Mouse (Mus musculus): Measurements from ENCODE around the gene Ppif.
A peak's percentile ranks its signal among the peaks of the same experiment; 100 is the strongest.

Ppif gene

DNA sequence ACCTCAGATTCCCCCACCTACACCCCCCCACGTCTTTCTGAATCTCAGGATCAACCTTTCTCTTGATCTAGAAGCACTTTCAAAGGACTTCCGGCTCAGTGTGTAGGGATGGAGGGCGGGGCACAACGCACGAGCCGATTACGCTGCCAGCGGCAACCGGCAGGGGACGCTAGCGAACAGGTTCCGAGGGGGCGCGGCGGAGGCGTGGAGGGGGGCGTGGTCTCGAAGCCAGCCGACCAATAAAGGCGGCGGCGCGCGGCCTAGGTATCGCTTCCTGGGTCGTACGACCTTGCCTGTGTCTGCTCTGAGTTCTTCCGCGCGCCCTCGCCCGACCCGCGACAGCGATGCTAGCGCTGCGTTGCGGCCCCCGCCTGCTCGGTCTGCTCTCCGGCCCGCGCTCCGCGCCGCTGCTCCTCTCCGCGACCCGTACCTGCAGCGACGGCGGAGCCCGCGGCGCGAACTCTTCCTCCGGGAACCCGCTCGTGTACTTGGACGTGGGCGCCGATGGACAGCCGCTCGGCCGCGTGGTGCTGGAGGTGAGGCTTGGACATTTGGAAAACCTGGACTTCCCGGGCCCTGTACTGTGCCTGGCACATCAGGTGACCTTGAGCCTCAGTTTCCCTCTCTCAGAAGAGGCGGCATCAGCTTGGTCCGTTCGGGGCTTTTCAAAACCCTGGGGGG, at the start of gene Ppif:
Gene Ppif, plus strand, starts transcription at position 267 of the 681 bp plus-strand sequence.
- DNase-seq (ENCODE audit: low spot score) = peak; percentile 94

DNA sequence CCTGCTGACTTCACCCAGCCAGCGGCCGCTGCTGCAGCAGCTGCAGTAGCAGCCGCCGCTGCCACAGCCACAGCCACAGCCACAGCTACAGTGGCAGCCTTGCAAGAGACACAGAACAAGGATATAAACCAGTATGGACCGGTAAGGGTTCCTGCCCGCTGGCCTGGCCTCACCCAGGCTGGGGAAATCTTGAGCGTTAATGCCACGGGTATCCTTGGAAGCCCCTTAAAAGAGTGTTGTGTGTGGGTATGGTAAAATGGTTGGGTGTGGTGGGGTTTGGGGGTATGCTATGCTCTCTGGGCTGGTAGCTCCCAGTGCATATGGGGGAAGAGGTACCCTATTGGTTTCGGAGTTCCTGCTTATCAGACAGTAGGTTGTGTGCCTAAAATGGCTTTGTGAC, 48.2 kb upstream of the Ppif start:
- no peak for DNase-seq (ENCODE audit: low spot score)

DNA sequence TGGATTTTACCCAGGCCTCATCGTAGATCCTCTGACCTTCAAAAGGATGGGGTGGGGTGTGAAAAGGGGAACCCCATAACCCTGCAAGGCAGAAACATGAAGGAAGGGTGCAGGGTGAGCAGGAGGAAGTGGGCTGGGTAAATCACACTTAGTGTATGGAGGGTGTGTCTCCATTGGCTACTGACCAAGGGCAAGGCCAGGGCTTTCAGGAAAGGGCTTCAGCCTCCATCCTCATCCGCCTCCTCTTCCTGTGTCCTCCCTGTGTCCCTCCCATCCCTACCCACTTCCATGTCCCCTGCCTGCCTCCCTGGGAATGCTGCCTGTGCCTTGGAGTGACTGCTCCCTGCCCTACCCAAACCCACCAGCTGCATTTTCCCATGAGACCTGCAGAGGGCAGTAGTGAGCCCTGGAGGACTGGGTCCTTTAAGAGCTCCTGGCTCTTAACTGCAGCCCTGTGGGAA, 47.8 kb upstream of the Ppif start:
- DNase-seq (ENCODE audit: low spot score) = no peak

DNA sequence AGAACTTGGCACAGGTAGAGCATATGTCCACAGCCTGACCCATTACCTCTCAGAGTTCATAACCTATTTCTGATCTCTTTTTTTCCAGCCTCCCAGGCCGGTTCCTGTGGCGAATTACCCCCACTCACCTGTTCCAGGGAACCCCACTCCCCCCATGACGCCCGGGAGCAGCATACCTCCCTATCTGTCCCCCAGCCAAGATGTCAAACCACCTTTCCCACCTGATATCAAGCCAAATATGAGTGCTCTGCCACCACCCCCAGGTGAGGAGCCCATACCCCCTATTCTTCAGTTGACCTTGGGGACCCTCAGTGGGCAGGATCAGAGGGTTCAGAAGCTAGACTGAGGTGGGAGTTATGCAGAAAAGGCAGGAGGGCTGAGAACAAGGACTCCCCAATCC, 42.8 kb upstream of the Ppif start:
- DNase-seq (ENCODE audit: low spot score) = no peak

DNA sequence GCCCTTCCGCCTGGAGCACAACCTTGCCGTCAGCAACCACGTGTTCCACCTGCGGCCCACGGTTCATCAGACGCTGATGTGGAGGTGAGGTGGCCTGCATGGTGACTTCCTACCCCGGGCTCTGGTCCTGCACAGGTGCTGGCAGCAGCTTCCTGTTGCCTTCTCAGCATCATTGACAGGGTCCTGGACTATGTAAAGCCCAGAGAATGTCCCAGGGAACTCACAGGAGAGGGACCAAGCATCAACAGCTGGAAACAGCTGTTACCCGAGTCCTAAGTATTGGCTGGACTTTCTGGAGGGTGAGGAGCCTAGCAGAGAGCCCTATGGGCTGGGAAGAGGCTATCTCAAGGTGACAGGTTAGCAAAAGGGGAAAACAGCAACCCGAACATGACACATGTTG, 42.0 kb upstream of the Ppif start:
- no peak for DNase-seq (ENCODE audit: low spot score)

DNA sequence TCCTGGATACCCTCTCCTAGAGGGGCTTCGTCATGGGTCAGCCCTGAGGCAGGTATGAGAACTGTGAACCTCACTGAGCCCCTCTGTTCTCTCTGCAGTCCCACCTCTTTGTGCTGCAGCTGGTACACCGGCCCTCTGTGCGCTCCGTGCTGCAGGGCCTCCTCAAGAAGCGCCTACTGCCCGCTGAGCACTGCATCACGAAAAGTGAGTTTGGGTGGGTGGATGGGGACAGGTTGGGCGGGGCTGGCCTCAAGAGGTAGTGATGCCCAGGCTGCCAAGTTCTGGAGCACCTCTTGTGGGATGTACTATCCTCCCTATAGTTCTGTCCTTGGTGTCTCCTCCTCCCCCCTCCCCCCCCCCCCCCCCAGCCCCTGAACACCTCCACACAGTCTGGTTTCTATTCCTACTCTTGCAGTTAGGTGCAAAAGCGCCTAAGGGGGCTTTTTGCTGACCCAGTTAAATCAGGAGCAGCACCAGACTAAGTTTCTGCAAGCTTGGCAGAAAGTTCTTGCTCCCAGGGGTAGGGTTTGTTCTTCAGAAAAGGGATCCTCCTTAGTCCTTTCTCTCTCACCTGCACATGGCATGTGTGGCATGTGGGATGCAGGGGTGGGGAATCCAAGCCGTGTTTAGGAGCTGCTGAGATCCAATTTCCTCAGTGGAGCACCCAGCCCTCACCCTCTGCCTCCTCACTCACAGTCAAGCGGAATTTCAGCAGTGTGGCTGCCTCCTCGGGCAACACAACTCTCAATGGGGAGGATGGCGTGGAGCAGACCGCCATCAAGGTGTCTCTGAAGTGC, 39.4 kb upstream of the Ppif start:
- no peak for DNase-seq (ENCODE audit: low spot score)

DNA sequence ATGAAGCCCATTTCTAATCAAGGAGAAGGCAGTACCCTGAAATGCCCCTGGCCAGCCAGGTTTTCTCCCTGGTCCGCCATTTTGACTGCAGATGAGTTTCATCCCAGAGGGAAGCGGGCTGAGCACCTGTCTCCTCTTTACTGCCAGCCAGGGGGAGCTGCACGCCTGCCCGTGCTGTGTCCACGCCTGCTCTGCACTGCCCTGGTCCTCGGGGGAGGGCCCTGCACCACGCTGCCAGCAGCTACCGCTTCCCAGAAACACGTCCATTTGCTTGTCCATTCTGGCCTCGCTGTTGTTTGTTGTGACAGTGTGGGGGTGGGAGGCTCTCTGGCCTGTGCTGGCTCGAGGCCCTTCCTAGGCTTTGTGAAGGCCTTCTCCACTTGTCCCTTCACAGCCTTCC, 33.3 kb upstream of the Ppif start:
- no peak for DNase-seq (ENCODE audit: low spot score)

DNA sequence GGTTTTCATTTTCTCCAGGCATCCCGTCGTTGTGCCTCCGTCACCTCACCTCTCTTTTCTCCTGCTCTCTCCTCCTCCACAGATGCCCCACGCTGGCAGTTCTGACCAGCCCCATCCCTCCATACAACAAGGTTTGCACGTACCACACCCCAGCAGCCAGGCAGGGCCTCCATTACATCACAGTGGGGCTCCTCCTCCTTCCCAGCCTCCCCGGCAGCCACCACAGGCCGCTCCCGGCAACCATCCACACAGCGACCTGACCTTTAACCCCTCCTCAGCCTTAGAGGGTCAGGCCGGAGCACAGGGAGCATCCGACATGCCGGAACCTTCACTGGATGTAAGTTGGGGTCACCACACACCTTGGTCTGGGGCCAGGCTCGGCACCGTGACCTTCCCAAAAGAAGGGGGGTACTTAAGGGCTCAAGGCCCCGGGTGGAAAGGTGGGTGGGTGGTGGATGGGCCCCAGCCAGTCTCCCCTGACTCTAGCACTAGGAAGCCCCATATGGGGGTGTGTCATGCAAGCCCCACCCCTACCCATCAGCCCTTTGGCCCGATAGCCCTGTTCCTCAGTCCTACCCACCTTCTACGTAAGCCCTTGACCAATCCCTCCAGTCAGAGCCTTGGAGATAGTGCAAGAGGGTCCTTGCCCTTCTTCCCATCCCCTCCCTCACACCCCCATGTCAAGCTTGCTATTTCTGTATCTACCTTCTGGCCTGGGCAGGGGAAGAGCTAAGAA, 32.6 kb upstream of the Ppif start:
- DNase-seq (ENCODE audit: low spot score) = no peak

DNA sequence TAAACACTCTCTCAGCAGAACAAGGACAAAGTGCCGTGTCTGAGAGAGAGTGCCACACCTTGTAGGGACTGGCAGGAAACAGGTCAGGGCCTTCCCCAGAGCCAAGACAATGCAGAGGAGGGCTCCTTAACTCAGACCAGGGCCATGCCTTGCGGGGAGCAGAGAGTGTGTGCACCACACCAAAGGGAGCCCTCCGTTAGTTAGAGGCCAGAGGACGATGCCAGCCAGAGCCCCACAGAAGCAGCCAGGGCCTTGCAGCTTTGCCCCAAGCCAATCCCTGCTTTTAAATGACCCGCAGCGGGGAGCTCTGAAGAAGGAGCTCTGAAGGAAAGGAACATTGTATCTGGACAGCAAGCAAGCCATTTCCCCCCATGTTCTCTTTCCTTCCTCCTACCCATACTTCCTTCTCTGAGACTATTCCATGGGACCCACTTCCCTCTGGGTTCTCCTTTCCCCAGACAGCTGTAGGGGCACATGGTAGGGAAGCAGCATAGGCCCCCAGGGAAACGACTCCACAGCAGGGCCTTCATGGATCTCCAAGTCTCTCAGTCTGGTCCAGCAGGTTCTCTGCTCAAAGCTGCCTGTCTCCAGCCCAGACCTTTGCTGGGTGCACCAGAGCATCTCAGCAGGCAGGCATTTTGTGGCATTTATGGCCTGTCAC, 30.2 kb upstream of the Ppif start:
- DNase-seq (ENCODE audit: low spot score) = no peak

DNA sequence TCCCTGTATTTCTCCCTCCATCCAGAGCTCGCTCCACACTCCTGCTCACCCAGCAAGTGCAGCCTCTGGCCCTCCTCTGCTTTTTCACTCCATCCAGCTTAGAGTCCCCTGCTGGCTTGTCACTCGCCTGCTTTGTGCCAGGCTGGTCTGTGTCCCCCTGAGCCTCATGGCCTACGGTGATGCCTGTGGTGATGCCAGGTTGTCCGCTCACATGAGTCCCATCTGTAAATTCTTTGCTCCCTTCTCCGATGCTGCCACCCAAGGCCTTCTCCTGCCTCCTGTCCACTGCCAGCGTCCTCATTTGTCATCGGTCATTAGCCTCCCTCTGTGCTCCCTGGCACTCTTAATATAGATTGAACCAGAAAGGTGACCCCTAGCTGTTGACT, 29.7 kb upstream of the Ppif start:
- no peak for DNase-seq (ENCODE audit: low spot score)

DNA sequence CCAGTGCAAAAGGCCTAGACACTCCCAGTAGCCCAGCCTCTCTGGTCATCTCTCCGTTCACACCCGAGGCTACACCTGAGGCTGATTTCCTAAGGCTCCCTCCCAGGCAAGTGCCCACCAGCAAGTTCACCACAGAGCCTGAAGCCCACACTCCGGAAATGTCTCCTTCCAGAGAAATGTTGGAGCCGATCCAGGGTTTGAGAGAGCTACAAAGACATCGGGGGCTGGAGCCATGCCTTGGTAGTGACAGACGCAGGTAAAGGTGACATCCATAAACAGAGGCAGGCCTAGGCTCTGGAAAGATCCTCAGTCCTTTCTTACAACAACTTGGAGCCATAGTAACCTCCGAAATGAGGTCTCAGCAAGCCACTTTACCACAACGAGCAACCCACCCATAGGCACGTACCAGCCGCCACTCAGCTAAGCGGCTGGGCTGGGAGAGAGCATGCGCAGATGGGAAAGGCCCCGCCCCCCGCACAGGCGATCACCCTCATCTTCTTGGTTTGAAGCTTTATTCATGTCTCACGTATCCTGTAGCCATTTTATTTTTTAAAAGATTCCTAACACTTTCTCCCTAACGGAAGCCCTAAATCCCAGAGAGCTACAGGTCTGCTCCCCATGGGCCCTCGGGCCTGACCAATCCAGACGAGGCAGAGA, 28.5 kb upstream of the Ppif start:
- no peak for DNase-seq (ENCODE audit: low spot score)

DNA sequence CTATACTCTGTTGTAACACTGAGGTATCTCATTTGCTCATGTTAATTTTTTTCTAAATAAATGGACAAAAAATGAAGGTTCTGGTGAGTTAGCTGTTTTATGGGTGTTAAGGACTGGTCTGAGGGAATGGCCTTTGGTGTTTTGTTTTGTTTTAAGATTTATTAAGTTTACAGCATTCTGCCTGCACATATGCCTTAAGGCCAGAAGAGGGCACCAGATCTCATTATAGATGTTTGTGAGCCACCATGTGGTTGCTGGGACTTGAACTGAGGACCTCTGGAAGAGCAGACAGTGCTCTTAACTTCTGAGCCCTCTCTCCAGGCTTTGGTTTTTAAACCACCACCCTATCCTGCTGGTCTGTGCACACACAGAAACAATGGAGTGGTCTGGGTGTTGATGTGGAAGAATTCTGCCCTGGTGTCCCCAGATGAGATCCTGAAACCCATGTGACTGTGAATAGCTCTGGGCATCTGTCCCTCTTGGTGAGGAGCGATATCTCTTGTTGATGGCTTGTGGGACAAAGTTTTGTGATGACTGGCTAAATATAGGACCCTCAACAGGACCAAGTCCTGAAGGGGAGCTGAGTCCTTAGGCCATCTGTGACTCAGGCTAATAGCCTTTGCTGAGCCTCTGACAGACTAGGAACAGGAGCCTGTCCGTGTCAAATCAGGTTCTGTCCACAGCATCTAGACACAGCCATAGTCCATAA, 27.1 kb upstream of the Ppif start:
- no peak for DNase-seq (ENCODE audit: low spot score)

DNA sequence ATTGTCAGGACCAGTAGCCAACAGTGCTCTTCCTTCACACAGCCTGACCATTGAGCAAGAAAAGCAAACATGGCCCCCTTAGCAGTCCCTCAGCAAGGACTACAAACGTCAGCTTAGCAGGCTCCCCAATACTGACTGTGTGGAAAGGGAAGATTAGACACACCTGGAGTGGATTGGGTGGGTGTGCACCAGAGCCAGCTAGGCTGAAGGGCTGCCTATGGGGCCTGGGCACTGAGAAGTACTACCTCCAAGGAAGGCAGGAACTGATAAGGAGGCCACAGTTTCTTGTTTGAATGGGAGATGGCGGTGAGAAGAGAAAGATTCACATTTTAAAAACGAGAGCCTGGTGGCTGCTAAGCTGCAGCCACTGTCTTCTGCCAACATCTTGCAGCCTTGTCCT, 26.4 kb upstream of the Ppif start:
- DNase-seq (ENCODE audit: low spot score) = no peak

DNA sequence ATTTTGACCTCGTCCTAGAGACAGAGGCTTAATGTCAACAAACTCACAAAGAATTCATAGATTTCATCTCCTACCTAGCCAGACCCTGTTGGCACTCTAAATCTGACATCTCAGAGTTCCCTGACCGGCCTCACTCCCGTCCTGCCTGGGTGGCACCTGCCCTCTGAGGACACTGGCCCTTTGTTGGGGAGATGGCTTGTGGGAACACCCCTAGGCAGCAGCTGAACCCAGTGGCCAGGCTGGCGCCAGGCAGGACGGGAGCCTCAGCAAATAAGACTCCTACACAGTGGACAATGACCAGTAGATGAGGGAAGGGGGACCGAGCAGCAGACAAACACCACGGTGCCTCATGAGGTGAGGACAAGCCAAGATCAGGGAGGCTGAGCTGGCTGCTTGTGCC, 14.3 kb upstream of the Ppif start:
- DNase-seq (ENCODE audit: low spot score) = no peak

DNA sequence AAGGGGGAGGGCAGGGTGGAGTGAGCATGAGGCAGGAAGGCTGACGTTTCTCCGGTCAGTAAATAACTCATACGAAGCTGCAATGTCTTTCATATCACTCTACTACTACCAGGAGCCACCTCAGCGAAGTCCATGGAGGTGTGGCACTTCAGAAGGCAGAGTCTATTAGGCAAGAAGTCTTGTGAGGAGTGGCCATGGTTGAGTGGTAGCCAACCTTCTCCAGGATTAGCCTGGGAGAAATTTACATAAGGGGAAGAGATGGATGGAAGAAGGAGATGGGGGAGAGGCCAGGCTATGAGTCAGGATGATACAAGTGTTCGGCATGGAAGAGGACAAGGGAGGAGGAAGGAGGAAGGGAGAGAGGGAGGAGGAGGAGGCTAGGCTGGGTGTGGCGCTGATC, 11.9 kb upstream of the Ppif start:
- DNase-seq (ENCODE audit: low spot score) = no peak

DNA sequence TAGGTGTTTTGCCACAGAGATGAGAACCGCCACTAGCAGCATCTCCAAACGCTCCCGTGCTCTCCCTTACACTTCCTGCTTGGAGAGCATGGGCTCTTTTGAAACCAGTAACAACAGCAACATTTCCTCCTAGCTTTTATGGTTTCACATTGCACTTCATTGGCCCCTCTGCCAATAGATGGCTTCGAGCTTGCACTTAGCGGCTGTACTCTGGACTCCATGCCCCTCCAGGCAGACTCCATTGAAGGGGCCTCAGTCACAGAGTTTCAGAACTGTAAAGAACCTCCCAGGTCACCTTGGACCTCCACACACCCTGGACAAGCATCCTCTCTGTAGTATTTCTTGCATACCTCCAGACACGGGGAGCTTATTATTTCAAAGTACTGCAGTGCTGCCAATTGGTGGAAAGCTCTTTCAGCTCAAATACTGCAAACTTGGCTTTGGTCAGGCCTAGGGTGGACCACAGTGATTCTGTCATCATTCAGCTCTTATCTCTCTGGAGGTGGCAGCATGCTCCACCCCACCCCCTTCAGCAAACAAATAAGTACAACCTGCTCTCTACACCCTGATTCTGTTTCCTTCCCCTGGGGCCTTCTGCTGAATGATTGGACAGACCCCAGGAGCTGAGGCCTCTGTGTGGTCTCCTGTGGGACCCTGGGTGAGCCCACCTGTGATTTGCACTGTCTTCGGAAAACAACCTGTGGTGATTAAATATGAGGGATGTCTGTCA, 7.6 kb upstream of the Ppif start:
- DNase-seq (ENCODE audit: low spot score) = no peak

DNA sequence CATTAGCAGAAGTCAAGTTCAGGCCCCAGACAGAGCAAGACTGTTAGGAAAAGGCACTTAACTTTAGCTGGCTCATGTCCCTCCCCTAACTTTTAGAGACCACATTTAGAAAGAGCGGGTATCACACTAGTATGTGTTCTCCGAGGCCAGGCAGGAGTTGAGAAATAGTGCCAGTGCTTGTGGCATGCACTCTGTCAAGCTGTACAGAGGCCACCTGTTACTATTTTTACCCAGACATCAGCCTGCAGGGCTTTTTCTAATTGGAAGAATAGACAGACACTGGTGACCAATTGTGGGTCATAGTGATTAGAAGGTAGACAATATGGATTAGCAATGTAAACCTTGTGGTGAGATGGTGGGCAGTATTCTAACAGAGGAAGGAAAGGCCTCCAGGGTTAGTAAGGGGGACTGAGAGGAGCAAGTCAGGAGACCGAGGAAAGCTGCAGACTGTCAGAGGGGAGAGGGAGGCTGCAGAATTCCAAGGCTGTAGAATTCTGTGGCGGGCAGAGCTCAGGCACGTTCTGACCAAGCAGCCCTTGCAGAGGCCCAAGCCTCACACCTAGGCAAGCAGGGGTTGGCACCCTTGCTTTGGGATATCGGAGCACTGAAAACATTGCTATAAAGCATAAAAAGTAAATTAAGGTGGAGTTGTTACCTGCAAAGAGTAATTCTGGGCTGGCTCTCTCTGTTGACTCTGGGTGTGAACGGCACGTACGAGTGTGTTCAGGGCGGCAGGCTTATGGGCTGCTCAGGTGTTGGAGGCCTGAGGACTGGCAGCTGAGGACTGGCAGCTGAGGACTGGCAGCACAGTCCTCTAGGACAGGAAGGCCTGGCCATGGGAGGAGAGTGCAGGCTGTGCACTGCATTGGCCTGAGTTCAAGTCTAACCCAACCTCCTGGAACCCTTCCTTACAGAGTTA, 6.7 kb upstream of the Ppif start:
- DNase-seq (ENCODE audit: low spot score) = no peak

DNA sequence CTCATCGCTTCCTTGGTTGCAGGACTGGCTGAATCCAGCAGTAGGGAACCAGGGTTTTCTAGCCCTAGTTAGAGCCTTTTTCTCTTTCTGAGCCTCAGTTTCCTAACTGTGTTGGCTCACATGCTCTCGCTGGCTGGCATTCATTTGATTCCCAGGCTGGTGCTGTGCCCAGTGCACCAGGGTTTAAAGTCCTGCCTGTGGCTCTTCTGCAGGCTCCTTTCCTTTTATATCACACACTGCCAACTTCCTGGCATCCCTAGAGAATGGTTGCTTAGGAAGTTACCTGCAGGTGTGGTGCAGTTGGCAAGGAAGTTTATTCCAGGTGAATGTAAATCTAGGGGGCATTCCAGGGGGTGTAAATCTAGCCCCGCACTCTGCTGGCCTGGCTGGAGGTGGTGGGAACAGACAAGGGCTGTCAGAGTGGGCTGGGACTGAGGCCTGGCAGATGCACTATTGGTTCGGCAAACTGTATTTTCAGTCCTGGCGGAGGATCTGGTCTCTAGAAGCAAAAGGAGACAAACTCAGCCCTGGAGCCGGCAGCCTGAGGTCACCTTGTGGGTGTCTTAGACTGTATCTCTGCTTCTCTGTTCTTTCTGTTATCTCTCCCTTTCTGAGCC, 575 bp upstream of the Ppif start:
- no peak for DNase-seq (ENCODE audit: low spot score)

DNA sequence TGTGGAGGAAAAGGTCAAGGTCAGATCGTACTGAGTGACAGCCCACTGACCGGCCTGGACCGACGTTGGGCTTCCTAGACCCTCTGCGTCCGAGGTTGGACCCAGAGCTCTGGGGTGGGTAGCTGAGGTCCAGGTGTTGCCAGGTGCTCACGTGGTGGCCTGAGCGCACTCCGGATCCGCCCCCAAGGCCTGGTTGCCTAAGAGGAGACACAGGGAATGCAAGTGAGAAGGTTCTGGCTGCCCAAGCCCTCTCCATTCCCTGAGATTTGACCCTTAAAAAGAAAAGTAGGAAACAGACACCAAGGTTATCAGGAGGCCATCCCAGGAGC, 579 bp downstream of the Ppif start:
- DNase-seq (ENCODE audit: low spot score) = no peak
